Mouse (Mus musculus) lung, postnatal 0 days (tissue): Measurements from ENCODE around the gene Defb41.
"Not testable (repeated sequence)": the region's sequence is repeated elsewhere in the genome, so short reads cannot be mapped to it uniquely, and the experiment has no call there.

Source experiments
- CTCF ChIP-seq: IDR thresholded peaks from 2 replicates; pipeline ENCODE4 v1.5.1; 2016; ENCODE audit warnings: antibody characterized with exemption, mild to moderate bottlenecking
- EP300 ChIP-seq: IDR thresholded peaks from 2 replicates; pipeline ENCODE4 v1.6.1; 2016; ENCODE audit warnings: antibody characterized with exemption, mild to moderate bottlenecking, control low read depth

- TF ChIP-seq CTCF, EP300: not testable (repeated sequence)
Observed at GRCm38 (mm10) chr1:18245801-18246580, 18.9 kb downstream of the Defb41 start.
